Mouse (Mus musculus) E14TG2a.4 (cell line): ENCODE results near the gene Foxn3.

ENCODE experiments used
- CTCF ChIP-seq: conservative IDR thresholded peaks from 2 replicates; pipeline ENCODE4 v1.5.1; 2014; ENCODE audit warnings: low read length
- POU5F1 ChIP-seq: IDR thresholded peaks from 2 replicates; pipeline ENCODE4 v1.6.1; 2014; ENCODE audit warnings: low read length, borderline replicate concordance

GRCm38 (mm10) chr12:99431541-99431940 lies 131.8 kb downstream of the Foxn3 start:
- TF ChIP-seq CTCF: no peak
- no peak for TF ChIP-seq POU5F1
